Mouse (Mus musculus) limb, embryonic 10.5 days (tissue): ENCODE measurements around the gene Dync1li2. TPM values are rescaled to one million over a fixed set of nuclear protein-coding genes. Genes with fewer than 3 reads are reported as not detected.
A peak's percentile ranks its signal among the peaks of the same experiment; 100 is the strongest.

Source experiments
- DNase-seq: peaks from one replicate; pipeline ENCODE4 v3.0.0-alpha.2; 2017; ENCODE audit warnings: low spot score
- H3K27ac ChIP-seq: fragments of 300-500 bp; sonication (generic); 2 replicates; pipeline ENCODE4 v1.5.1; 2016; ENCODE audit warnings: mild to moderate bottlenecking
- H3K27me3 ChIP-seq: fragments of 300-500 bp; sonication (generic); 2 replicates; pipeline ENCODE4 v1.6.1; 2016; ENCODE audit warnings: low read depth, mild to moderate bottlenecking; ENCODE audit not compliant: poor library complexity, severe bottlenecking
- H3K36me3 ChIP-seq: fragments of 300-500 bp; sonication (generic); 2 replicates; pipeline ENCODE4 v1.6.1; 2016; ENCODE audit warnings: mild to moderate bottlenecking, moderate library complexity
- H3K4me1 ChIP-seq: fragments of 300-500 bp; sonication (generic); 2 replicates; pipeline ENCODE4 v1.6.1; 2016
- H3K4me3 ChIP-seq: fragments of 300-500 bp; sonication (generic); 2 replicates; pipeline ENCODE4 v1.5.1; 2016; ENCODE audit warnings: mild to moderate bottlenecking, moderate library complexity
- H3K9me3 ChIP-seq: fragments of 300-500 bp; sonication (generic); replicated peaks from 2 replicates; pipeline ENCODE4 v1.6.1; 2016; ENCODE audit warnings: mild to moderate bottlenecking
- WGBS: fragments of 180-500 bp; shearing (Covaris S2); methylation state at CpG from one replicate; pipeline ENCODE4 v1.1.7; 2016; 5-methylcytosine and 5-hydroxymethylcytosine counted together
- polyA plus RNA-seq: library from polyadenylated mRNA; unstranded; fragments of >200 nt; fragmentation: Nextera tagmentation; extraction: Ambion mirVana; gene quantifications from 2 replicates; pipeline ENCODE4 v1.2.1, GENCODE M21; 2016

Dync1li2 gene
- polyA plus RNA-seq, 1 experiment from 2014 or later: 69.9 TPM

GRCm38 (mm10) chr8:104411468-104411867, 31.4 kb downstream of the Dync1li2 start:
- H3K9me3 ChIP-seq: no peaks in the 10 kb centered on the region

GRCm38 (mm10) chr8:104410628-104411273, 32.1 kb downstream of the Dync1li2 start:
- H3K36me3 ChIP-seq: 0 out of 2 replicates have a peak, but pooled peaks cover 2% of the 10 kb centered on the region
- H3K9me3 ChIP-seq: no peaks in the 10 kb centered on the region
- no peaks in the 10 kb centered on the region for H3K4me1 ChIP-seq
- no peak overlapping the region for H3K27ac ChIP-seq
- no peak for DNase-seq
- H3K27me3 ChIP-seq: no peaks in the 10 kb centered on the region
- H3K4me3 ChIP-seq: no peak overlapping the region
- WGBS: 66% methylated on average over 7 of the region's 7 CpGs

More at GRCm38 (mm10) chr8:104411468-104411867, 31.4 kb downstream of the Dync1li2 start:
- no peak overlapping the region for H3K27ac ChIP-seq
- DNase-seq: no peak
- no peaks in the 10 kb centered on the region for H3K4me1 ChIP-seq
- no peak overlapping the region for H3K4me3 ChIP-seq
- no peaks in the 10 kb centered on the region for H3K27me3 ChIP-seq
- WGBS: 91% methylated on average over 3 of the region's 3 CpGs
- H3K36me3 ChIP-seq: 0 out of 2 replicates have a peak, but pooled peaks cover 2% of the 10 kb centered on the region

GRCm38 (mm10) chr8:104408328-104409110, 34.3 kb downstream of the Dync1li2 start:
- Histone ChIP-seq H3K27me3 (no peaks in the 10 kb centered on the region), H3K4me1 (no peaks in the 10 kb centered on the region)
- WGBS: 86% methylated on average over 7 of the region's 7 CpGs

GRCm38 (mm10) chr8:104406340-104407128, 36.3 kb downstream of the Dync1li2 start:
- DNase-seq: no peak
- Histone ChIP-seq H3K27ac (no peak overlapping the region), H3K9me3 (no peaks in the 10 kb centered on the region), H3K4me1 (no peaks in the 10 kb centered on the region), H3K4me3 (no peak overlapping the region), H3K27me3 (no peaks in the 10 kb centered on the region), H3K36me3 (no peaks in the 10 kb centered on the region)
- WGBS: 87% methylated on average over 6 of the region's 6 CpGs

More at GRCm38 (mm10) chr8:104408328-104409110, 34.3 kb downstream of the Dync1li2 start:
- Histone ChIP-seq H3K36me3 (no peaks in the 10 kb centered on the region), H3K27ac (no peak overlapping the region), H3K9me3 (no peaks in the 10 kb centered on the region), H3K4me3 (no peak overlapping the region)
- DNase-seq: no peak

GRCm38 (mm10) chr8:104405430-104406187, 37.2 kb downstream of the Dync1li2 start:
- Histone ChIP-seq H3K4me1 (no peaks in the 10 kb centered on the region), H3K4me3 (no peak overlapping the region), H3K36me3 (no peaks in the 10 kb centered on the region), H3K27ac (no peak overlapping the region), H3K9me3 (no peaks in the 10 kb centered on the region), H3K27me3 (no peaks in the 10 kb centered on the region)
- WGBS: 80% methylated on average over 15 of the region's 15 CpGs
- DNase-seq: no peak

- no peaks in the 10 kb centered on the region for H3K4me1 ChIP-seq
- no peak overlapping the region for H3K27ac ChIP-seq
- H3K9me3 ChIP-seq: no peaks in the 10 kb centered on the region
- DNase-seq: no peak
- H3K27me3 ChIP-seq: no peaks in the 10 kb centered on the region
- H3K4me3 ChIP-seq: no peak overlapping the region
- H3K36me3 ChIP-seq: no peaks in the 10 kb centered on the region
- 73% methylated on average over 3 of the region's 3 CpGs for WGBS
These were observed 39.3 kb downstream of the Dync1li2 start for GRCm38 (mm10) chr8:104403596-104403995.

- peak within 1 kb of the TSS; percentile 94 for H3K27ac ChIP-seq
- peaks cover 28% of the 10 kb centered on the region for H3K4me1 ChIP-seq
- peak; percentile 88 for DNase-seq
- WGBS: 3% methylated on average over 50 of the region's 54 CpGs
- H3K27me3 ChIP-seq: no peaks in the 10 kb centered on the region
- peaks cover 2% of the 10 kb centered on the region; the same call in 1 of the 2 replicates for H3K36me3 ChIP-seq
- peak within 1 kb of the TSS; percentile 91 for H3K4me3 ChIP-seq
- no peaks in the 10 kb centered on the region for H3K9me3 ChIP-seq
These were observed 47.0 kb downstream of the Dync1li2 start, which contains the start of gene Cmtm4 for GRCm38 (mm10) chr8:104395703-104396357. Gene Cmtm4, minus strand, starts transcription at chr8:104395807.

- Histone ChIP-seq H3K4me1 (peaks cover 28% of the 10 kb centered on the region), H3K36me3 (peaks cover 2% of the 10 kb centered on the region; the same call in 1 of the 2 replicates), H3K9me3 (no peaks in the 10 kb centered on the region), H3K4me3 (peak overlapping the region; percentile 91), H3K27me3 (no peaks in the 10 kb centered on the region), H3K27ac (peak overlapping the region; percentile 94)
- DNase-seq: peak; percentile 69
- WGBS: under 1% methylated on average over 80 of the region's 82 CpGs
These were observed 47.8 kb downstream of the Dync1li2 start for GRCm38 (mm10) chr8:104394801-104395702.

GRCm38 (mm10) chr8:104393767-104394166, 49.1 kb downstream of the Dync1li2 start:
- H3K4me1 ChIP-seq: peaks cover 28% of the 10 kb centered on the region
- H3K4me3 ChIP-seq: peak overlapping the region; percentile 91; the same call in 1 of the 2 replicates
- WGBS: 92% methylated on average over 6 of the region's 6 CpGs
- H3K27ac ChIP-seq: no peak overlapping the region
- no peaks in the 10 kb centered on the region for H3K27me3 ChIP-seq
- no peaks in the 10 kb centered on the region for H3K9me3 ChIP-seq
- DNase-seq: no peak
- H3K36me3 ChIP-seq: peaks cover 2% of the 10 kb centered on the region; the same call in 1 of the 2 replicates

- no peaks in the 10 kb centered on the region for H3K27me3 ChIP-seq
- 98% methylated on average over 7 of the region's 7 CpGs for WGBS
- H3K27ac ChIP-seq: no peak overlapping the region
- peaks cover 28% of the 10 kb centered on the region for H3K4me1 ChIP-seq
- DNase-seq: no peak
- no peak overlapping the region for H3K4me3 ChIP-seq
- H3K36me3 ChIP-seq: peaks cover 2% of the 10 kb centered on the region; the same call in 1 of the 2 replicates
- H3K9me3 ChIP-seq: no peaks in the 10 kb centered on the region
These were observed 49.7 kb downstream of the Dync1li2 start for GRCm38 (mm10) chr8:104393139-104393538.

- H3K4me3 ChIP-seq: no peak overlapping the region
- peaks cover 2% of the 10 kb centered on the region; the same call in 1 of the 2 replicates for H3K36me3 ChIP-seq
- DNase-seq: no peak
- H3K27ac ChIP-seq: no peak overlapping the region
- WGBS: 91% methylated on average over 8 of the region's 8 CpGs
- no peaks in the 10 kb centered on the region for H3K27me3 ChIP-seq
- H3K9me3 ChIP-seq: no peaks in the 10 kb centered on the region
- H3K4me1 ChIP-seq: peaks cover 43% of the 10 kb centered on the region
These were observed 52.6 kb downstream of the Dync1li2 start for GRCm38 (mm10) chr8:104390245-104390644.
